Mouse (Mus musculus): Measurements from ENCODE around the gene Prkar1a.

DNA sequence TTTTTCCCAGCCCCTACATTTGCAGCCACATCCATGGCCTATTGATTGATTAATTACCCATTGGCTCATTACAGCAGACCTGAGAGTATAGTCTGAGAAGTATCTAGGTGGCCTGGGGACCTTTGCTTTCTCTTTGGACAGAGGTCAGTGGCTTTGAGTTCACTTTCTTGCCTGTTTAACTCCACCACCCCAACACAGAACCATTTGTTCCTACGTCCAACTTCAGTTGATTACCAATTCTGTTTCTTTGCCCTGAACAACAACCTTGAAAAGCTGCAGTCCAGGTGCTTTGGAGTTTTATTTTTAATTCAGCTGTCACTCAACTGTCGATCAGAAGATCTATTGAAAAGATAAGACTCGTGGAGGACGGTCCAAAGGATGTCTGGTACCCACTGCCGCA, 60.3 kb downstream of the Prkar1a start:
- TF ChIP-seq CTCF (conservative IDR thresholded peaks at IDR 0.05; ENCODE audit: low read length) (no peak), NANOG (IDR thresholded peaks at IDR 0.05; ENCODE audit: borderline replicate concordance, low read length) (no peak), POU5F1 (IDR thresholded peaks at IDR 0.05; ENCODE audit: borderline replicate concordance, low read length) (no peak)

Measured in E14TG2a.4 (cell line).